Mouse (Mus musculus) gastrocnemius, adult 18-20 months (tissue): ENCODE results near the gene Zar1l. TPM values are rescaled to one million over a fixed set of nuclear protein-coding genes. Genes with fewer than 3 reads are reported as not detected.

Experiments
- DNase-seq: peaks from one replicate; pipeline ENCODE4 v3.0.0; 2021; ENCODE audit warnings: low spot score
- total RNA-seq, 2 experiments: library from RNA; stranded (reverse); gene quantifications; 2 replicates each; pipeline ENCODE4 v1.2.3; 2021

Gene Zar1l
- total RNA-seq, 2 experiments from 2014 or later: not detected

DNA sequence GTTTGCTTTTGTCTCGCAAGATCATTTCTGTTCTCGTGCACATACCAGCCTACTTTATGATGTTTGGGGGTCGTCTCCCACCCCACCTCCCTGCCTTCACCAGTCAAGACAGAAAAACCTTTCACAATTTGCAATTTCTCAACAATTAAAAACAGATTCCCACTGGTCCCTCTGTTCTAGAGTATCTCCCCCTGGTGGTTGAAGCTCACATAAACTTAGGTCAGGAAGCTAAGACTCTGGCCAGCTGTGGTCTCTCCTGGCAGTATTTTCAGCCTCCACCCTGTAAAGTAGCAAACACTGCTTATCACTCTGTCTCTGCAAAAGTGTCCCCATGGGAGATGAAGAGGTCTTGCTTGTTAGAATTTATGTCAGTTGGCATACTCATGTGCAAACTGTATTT is 32.8 kb downstream of the Zar1l start:
- DNase-seq: peak; percentile 48

DNA sequence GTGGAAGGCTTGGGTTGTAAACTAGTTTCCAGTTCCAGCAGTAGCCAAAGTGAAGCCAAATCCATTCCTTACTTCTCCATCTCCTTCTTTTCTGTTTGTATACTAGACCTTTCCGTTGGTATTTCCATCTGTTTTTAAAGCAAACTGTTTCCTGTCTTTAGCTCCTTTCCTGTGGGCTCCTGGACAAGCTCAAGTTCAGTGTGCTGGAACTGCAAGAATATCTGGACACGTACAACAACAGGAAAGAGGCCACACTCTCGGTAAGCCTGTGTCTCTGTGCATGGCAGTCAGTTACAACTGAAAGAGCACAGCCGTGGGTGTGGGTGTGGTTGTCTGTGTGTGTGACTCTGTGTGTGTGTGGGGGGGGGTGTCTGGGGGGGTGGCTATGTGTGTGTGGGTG is 39.4 kb downstream of the Zar1l start:
- no peak for DNase-seq

DNA sequence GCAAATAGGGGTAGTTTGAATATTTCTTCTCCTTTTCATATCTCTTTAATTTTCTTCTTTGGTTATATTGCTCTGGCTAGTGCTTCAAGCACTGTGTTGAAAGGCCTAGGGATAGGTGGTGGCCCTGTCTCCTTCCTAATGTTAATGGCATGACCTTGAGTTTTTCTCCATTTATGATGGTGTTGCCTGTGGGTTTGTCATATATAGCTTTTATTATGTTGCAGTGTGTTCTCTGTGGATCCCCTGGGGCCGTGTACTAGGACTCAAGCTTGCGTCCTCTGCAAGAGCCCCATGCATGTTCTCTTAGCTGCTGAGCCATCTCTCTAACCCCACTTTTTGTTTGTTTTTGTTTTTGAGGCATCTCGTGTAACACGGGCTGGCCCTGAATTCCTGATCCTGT is 40.6 kb downstream of the Zar1l start:
- no peak for DNase-seq

DNA sequence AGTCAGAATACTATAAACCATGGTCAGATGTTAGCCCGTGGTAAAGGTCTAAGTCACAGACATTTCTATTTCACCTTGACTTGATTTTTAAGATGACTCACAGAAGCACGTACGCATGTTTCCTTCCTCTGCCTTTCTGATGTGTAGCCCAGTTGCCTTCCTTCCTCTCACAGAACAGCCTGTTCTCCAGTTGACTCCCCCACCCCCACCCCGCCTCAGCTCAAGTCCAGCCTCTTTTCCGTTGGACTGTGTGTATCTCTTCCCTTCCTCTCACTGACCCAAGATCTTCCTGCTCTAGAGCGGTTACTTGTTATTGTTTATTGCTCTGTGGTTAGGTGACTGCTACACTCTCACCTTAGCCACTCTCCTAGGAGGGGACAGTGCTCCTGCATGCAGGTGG is 49.5 kb downstream of the Zar1l start:
- peak; percentile 25 for DNase-seq

DNA sequence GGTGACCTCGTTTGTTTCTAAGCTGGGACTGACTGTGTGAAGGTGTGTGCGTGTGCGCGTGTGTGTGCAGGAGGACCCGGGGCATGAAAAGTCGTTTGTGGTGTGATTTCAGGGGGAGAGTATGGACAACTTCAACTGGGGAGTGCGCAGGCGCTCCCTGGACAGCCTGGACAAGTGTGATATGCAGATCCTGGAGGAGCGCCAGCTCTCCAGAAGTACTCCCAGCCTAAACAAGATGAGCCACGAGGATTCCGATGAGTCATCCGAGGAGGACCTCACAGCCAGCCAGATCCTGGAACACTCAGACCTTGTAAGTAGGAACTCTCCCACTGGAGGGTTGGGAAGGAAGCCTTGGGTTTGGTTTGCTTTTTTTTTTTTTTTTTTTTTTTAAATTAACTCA is 51.8 kb downstream of the Zar1l start:
- DNase-seq: peak; percentile 90

DNA sequence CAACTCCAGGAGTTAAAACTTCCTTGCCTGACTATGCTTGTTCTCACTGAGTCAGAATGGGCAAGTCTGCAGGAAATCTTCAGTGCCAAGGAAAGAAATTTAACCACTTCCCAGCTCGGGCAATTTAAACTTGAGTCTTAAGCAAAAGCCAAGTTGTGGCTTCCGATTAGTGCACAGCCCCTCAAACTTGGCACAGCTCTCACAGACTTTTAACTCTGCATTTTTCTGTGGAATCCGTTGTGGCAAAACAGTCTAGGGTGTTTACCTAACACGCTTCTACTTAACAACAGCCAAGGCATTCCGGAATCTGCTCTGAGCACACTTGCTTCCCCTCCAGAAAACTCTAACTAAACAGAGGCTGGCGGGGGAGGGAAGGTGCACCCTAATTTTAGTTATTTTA is 52.7 kb downstream of the Zar1l start:
- DNase-seq: no peak

DNA sequence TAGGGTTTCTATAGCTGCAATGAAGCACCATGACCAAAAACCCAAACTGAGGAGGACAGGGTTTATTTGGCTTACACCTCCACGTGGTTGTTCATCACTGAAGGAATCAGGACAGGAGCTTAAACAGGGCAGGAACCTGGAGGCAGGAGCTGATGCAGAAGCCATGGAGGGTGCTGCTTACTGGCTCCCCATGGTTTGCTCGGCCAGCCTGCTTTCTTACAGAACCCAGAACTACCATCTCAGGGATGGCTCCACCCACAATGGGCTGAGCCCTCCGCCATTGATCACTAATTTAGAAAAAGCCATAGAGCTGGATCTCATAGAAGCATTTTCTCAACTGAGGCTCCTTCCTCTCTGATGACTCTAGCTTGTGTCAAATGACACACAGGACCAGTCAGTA is 53.2 kb downstream of the Zar1l start:
- DNase-seq: no peak

DNA sequence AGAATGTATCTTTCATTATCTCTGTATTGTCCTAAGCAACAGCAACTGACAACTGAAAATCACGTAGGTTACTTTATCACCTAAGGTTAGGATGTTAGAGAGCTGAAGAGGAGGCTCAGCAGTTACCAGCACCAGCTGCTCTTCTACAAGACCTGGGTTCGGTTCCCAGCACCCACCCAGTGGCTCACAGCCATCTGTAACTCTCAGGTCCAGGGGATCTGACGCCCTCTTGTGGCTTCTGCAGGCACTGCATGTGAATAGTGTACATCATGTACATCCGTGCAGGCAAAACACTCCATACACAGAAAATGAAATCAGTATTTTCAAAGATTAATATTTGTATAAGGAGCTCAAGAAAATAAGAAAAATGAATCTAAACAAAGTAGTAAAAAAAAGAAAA is 58.2 kb downstream of the Zar1l start:
- DNase-seq: no peak

DNA sequence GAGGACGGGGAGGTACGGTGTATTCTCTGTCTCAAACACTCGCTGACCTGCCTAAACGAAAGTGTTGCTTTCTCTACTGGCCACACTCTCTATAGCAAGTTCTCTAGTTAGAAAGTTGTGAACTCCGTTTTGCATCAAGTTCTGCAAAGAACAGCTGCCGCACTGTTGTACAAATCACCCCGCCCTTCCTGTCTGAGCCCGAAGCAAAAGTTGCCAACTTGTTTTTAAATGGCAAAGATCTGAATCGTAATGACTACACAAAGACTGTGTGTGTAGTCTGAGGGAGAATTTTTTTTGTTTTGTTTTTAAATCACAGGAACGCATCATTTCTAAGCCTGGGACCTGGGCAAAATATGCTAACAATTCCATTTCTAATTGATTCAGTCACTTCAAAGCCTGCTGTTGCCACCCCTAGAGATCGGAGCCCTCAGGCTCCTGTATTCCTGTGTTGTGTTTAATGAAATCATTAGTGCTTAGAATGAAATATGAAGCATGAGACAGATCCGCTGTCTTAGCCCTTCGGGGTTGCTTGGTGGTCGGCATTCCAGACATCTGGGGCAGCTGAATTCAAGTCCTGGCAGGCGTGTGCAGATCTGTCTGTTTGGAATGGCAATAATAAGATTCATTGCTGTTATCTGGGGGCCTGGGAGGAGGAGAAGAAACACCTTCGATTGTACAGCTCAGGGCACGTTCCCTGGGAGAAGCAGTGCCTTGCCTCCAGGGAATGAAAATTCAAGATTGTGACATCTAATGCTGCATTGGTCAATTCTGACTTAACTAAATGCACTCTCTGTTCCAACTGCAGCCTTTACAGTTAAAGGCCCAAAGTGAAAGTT is 59.8 kb downstream of the Zar1l start:
- peak; percentile 38 for DNase-seq

DNA sequence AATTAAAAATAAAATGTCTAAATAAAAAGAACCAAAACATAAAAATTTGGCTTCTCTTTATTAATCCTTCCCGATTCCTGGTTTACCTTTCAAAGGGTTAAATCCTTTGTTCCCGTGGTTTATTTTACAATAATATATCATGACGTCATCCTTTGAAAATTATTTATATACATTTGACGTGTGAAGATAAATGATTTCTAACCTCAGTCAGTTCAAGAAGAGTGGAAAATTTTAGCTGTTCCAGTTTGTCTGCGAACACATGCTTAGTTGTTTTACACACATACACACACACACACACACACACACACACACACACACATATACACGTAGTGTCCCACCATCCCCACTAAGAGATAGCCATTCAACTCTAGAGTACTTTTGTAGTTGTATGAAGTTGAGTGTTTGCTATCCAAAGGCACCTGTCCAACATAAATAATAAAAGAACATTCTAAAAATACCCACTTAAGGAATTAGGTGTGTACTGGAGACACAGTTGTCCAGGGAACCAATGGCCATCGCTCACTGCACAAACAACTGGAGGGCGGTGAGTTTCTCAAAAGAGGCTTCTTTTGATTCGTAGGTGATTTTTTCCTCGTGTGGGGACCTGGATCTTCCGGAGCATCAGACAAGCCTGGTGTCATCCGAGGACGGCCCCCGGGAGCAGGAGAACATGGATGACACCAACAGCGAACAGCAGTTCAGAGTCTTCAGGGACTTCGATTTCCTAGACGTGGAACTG is 60.6 kb downstream of the Zar1l start:
- peak; percentile 15 for DNase-seq

Other genes with a start within 250 kb of the Zar1l start
- gene Brca2, start 4.5 kb upstream of the Zar1l start, total RNA-seq: 1 to 10 TPM; 1.1 to 1.4 TPM
- 1 to 10 TPM; 2.5 to 3.3 TPM for gene N4bp2l1, start 79.0 kb upstream of the Zar1l start, total RNA-seq
- gene N4bp2l2, start 148.0 kb upstream of the Zar1l start, total RNA-seq: 10 to 100 TPM; 24.1 to 34.5 TPM
- gene Pds5b, start 155.6 kb upstream of the Zar1l start, total RNA-seq: 10 to 100 TPM; 21.2 to 22.2 TPM